Mouse (Mus musculus) ES-Bruce4 (cell line): ENCODE measurements around the gene Auts2.

Experiments
- CTCF ChIP-seq: IDR thresholded peaks from one replicate; pipeline ENCODE4 v1.8.1; 2011; ENCODE audit warnings: low read depth, low read length
- EP300 ChIP-seq: IDR thresholded peaks from 2 replicates; pipeline ENCODE4 v1.6.1; 2011; ENCODE audit warnings: low read depth, low read length; ENCODE audit not compliant: insufficient read depth
- POLR2A ChIP-seq: IDR thresholded peaks from one replicate; pipeline ENCODE4 v1.8.1; 2011; ENCODE audit warnings: low read length; ENCODE audit not compliant: insufficient read depth

DNA sequence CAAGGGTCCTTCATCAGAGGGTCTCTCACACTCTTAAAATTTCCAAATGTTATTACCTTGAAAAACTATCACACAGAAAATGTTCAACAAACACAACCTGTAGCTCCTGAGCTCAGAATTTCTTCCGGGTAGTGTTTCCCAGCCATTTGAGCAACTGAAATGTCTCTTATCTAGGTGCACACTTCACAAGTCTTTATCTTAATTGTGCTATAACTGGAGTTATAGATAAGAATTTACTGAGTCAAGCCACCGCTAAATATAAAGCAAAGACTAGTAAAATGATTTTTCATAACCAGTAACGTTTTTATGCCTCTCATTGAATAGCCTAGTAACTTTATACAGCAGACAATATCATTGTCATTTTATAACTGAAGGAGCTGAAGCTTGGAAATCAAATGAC lies 273.1 kb downstream of the Auts2 start:
- TF ChIP-seq CTCF (no peak), POLR2A (no peak), EP300 (no peak)
